Mouse (Mus musculus): ENCODE data around the gene Dhh. TPM values are rescaled to one million over a fixed set of nuclear protein-coding genes. Genes with fewer than 3 reads are reported as not detected.

The Dhh gene
- polyA plus RNA-seq, 1 experiment from 2014 or later, result 1.1 TPM

GRCm38 (mm10) chr15:98902600-98902999 lies 4.3 kb upstream of the Dhh start:
- no peak overlapping the region for H3K9ac ChIP-seq
- no peak for ATAC-seq
- H3K27ac ChIP-seq, result no peak overlapping the region
- H3K4me2 ChIP-seq (replicated peaks), result no peak overlapping the region
- H3K27me3 ChIP-seq (replicated peaks), result peaks cover 20% of the 10 kb centered on the region
- H3K36me3 ChIP-seq, result peaks cover 7% of the 10 kb centered on the region; the same call in 1 of the 2 replicates
- H3K4me3 ChIP-seq (replicated peaks), result no peak overlapping the region
- WGBS, result 81% methylated on average over 2 of the region's 2 CpGs
- H3K9me3 ChIP-seq, result no peaks in the 10 kb centered on the region
- peaks cover 10% of the 10 kb centered on the region for H3K4me1 ChIP-seq (replicated peaks)

GRCm38 (mm10) chr15:98901530-98901929 lies 3.2 kb upstream of the Dhh start:
- H3K27me3 ChIP-seq (replicated peaks), result peaks cover 29% of the 10 kb centered on the region
- H3K9ac ChIP-seq, result no peak overlapping the region
- H3K9me3 ChIP-seq, result no peaks in the 10 kb centered on the region
- ATAC-seq, result no peak
- H3K4me2 ChIP-seq (replicated peaks), result no peak overlapping the region
- peaks cover 7% of the 10 kb centered on the region; the same call in 1 of the 2 replicates for H3K36me3 ChIP-seq
- WGBS, result 57% methylated on average over 1 of the region's 1 CpGs
- no peak overlapping the region for H3K4me3 ChIP-seq (replicated peaks)
- peaks cover 14% of the 10 kb centered on the region for H3K4me1 ChIP-seq (replicated peaks)
- no peak overlapping the region for H3K27ac ChIP-seq

GRCm38 (mm10) chr15:98897495-98897894 lies 845 bp downstream of the Dhh start:
- Histone ChIP-seq H3K4me2 (replicated peaks) (peak overlapping the region; percentile 50; the same call in 1 of the 2 replicates), H3K4me1 (replicated peaks) (peaks cover 43% of the 10 kb centered on the region), H3K27ac (no peak overlapping the region), H3K9me3 (no peaks in the 10 kb centered on the region), H3K9ac (no peak overlapping the region), H3K36me3 (no peaks in the 10 kb centered on the region), H3K27me3 (replicated peaks) (peaks cover 69% of the 10 kb centered on the region), H3K4me3 (replicated peaks) (peak overlapping the region; percentile 25)
- no peak for ATAC-seq
- WGBS, result 2% methylated on average over 10 of the region's 10 CpGs

GRCm38 (mm10) chr15:98895635-98896589 lies 2.4 kb downstream of the Dhh start:
- Histone ChIP-seq H3K27ac (no peak overlapping the region), H3K4me1 (replicated peaks) (peaks cover 45% of the 10 kb centered on the region), H3K27me3 (replicated peaks) (peaks cover 75% of the 10 kb centered on the region), H3K36me3 (no peaks in the 10 kb centered on the region), H3K9ac (peak overlapping the region; percentile 31), H3K9me3 (no peaks in the 10 kb centered on the region), H3K4me3 (replicated peaks) (peak overlapping the region; percentile 27), H3K4me2 (replicated peaks) (peak overlapping the region; percentile 96)
- ATAC-seq, result no peak
- WGBS, result 3% methylated on average over 41 of the region's 41 CpGs

- ATAC-seq, result no peak
- Histone ChIP-seq H3K27me3 (replicated peaks) (peaks cover 75% of the 10 kb centered on the region), H3K27ac (no peak overlapping the region), H3K4me3 (replicated peaks) (peak overlapping the region; percentile 54), H3K9me3 (no peaks in the 10 kb centered on the region), H3K9ac (peak overlapping the region; percentile 31; the same call in 1 of the 2 replicates), H3K4me1 (replicated peaks) (peaks cover 45% of the 10 kb centered on the region), H3K36me3 (no peaks in the 10 kb centered on the region), H3K4me2 (replicated peaks) (peak overlapping the region; percentile 96)
- WGBS, result 6% methylated on average over 38 of the region's 38 CpGs
Observed at GRCm38 (mm10) chr15:98894746-98895634, 3.4 kb downstream of the Dhh start.

- no peaks in the 10 kb centered on the region for H3K36me3 ChIP-seq
- peak within 1 kb of the TSS; percentile 46 for H3K9ac ChIP-seq
- peak within 1 kb of the TSS; percentile 54 for H3K4me3 ChIP-seq (replicated peaks)
- peak; percentile 17; the same call in 1 of the 2 replicates for ATAC-seq
- H3K4me2 ChIP-seq (replicated peaks), result peak within 1 kb of the TSS; percentile 96
- H3K27ac ChIP-seq, result no peak within 1 kb of the TSS
- WGBS, result under 1% methylated on average over 77 of the region's 77 CpGs
- peaks cover 71% of the 10 kb centered on the region for H3K27me3 ChIP-seq (replicated peaks)
- H3K4me1 ChIP-seq (replicated peaks), result peaks cover 45% of the 10 kb centered on the region
- H3K9me3 ChIP-seq, result no peaks in the 10 kb centered on the region
Observed at GRCm38 (mm10) chr15:98893940-98894745, 4.2 kb downstream of the Dhh start, which contains the start of gene Rhebl1. Gene Rhebl1, minus strand, starts transcription at chr15:98894540.

- WGBS, result 61% methylated on average over 4 of the region's 4 CpGs
- Histone ChIP-seq H3K4me2 (replicated peaks) (no peak overlapping the region), H3K9ac (no peak overlapping the region), H3K4me1 (replicated peaks) (peaks cover 39% of the 10 kb centered on the region), H3K9me3 (no peaks in the 10 kb centered on the region), H3K4me3 (replicated peaks) (no peak overlapping the region), H3K36me3 (no peaks in the 10 kb centered on the region), H3K27ac (no peak overlapping the region), H3K27me3 (replicated peaks) (peaks cover 60% of the 10 kb centered on the region)
- ATAC-seq, result no peak
Observed at GRCm38 (mm10) chr15:98893036-98893435, 5.3 kb downstream of the Dhh start.

GRCm38 (mm10) chr15:98891907-98892606 lies 6.3 kb downstream of the Dhh start:
- 43% methylated on average over 6 of the region's 6 CpGs for WGBS
- Histone ChIP-seq H3K27ac (no peak overlapping the region), H3K27me3 (replicated peaks) (peaks cover 50% of the 10 kb centered on the region), H3K4me1 (replicated peaks) (peaks cover 31% of the 10 kb centered on the region), H3K9me3 (no peaks in the 10 kb centered on the region), H3K4me3 (replicated peaks) (no peak overlapping the region), H3K4me2 (replicated peaks) (no peak overlapping the region), H3K9ac (no peak overlapping the region), H3K36me3 (no peaks in the 10 kb centered on the region)
- peak; percentile 65 for ATAC-seq

- Histone ChIP-seq H3K4me1 (replicated peaks) (peaks cover 30% of the 10 kb centered on the region), H3K9me3 (no peaks in the 10 kb centered on the region), H3K27ac (no peak overlapping the region), H3K9ac (peak overlapping the region; percentile 32; the same call in 1 of the 2 replicates), H3K4me2 (replicated peaks) (peak overlapping the region; percentile 58), H3K27me3 (replicated peaks) (peaks cover 44% of the 10 kb centered on the region), H3K4me3 (replicated peaks) (peak overlapping the region; percentile 24), H3K36me3 (no peaks in the 10 kb centered on the region)
- peak; percentile 62 for ATAC-seq
- WGBS, result 11% methylated on average over 19 of the region's 19 CpGs
Observed at GRCm38 (mm10) chr15:98891198-98891742, 7.1 kb downstream of the Dhh start.

GRCm38 (mm10) chr15:98887526-98887925 lies 10.8 kb downstream of the Dhh start:
- Histone ChIP-seq H3K4me2 (replicated peaks) (no peak overlapping the region), H3K4me1 (replicated peaks) (0 out of 2 replicates have a peak, but pooled peaks cover 3% of the 10 kb centered on the region), H3K27ac (no peak overlapping the region), H3K9ac (no peak overlapping the region), H3K9me3 (no peaks in the 10 kb centered on the region), H3K36me3 (no peaks in the 10 kb centered on the region), H3K27me3 (replicated peaks) (peaks cover 6% of the 10 kb centered on the region; the same call in 1 of the 2 replicates), H3K4me3 (replicated peaks) (no peak overlapping the region)
- no peak for ATAC-seq
- WGBS, result 78% methylated on average over 7 of the region's 7 CpGs
